Mouse (Mus musculus) liver, postnatal 0 days (tissue): ENCODE measurements around the gene Zwilch.

Source experiments
- CTCF ChIP-seq: sonication (generic); IDR thresholded peaks from 2 replicates; pipeline ENCODE4 v1.5.1; 2016; ENCODE audit warnings: antibody characterized with exemption, low read depth
- EP300 ChIP-seq: IDR thresholded peaks from 2 replicates; pipeline ENCODE4 v1.6.1; 2016; ENCODE audit warnings: antibody characterized with exemption, low read depth, mild to moderate bottlenecking

DNA sequence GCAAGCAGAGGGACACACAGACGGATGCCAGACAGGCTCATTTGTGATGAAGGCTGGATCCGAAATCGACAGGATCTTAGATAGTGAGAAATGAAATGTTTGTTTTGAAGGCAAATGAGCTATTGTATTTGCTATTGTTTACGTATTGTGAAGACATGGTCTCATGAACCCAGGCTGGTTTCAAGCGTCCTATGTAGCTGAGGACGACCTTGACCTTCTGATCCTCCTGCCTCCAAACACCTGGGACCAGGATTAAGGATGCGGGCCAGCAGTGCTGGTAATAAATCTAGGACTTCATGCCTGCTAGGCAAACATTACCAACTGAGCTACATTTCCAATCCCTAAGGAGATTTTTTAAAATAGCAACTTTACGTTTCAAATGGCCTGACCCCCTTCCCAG is 24.6 kb upstream of the Zwilch start:
- no peak for TF ChIP-seq EP300
- TF ChIP-seq CTCF: no peak
